Mouse (Mus musculus) MEL (cell line): ENCODE data around the gene Smndc1. TPM values are rescaled to one million over a fixed set of nuclear protein-coding genes. Genes with fewer than 3 reads are reported as not detected.

Experiments
- DNase-seq: peaks from one replicate; pipeline ENCODE4 v3.0.0; 2011; ENCODE audit warnings: low read depth, low spot score
- H3K27ac ChIP-seq: 2 replicates; pipeline ENCODE4 v1.5.1; 2012; ENCODE audit warnings: low read depth, mild to moderate bottlenecking, control low read depth, low read length, moderate library complexity; ENCODE audit not compliant: control insufficient read depth
- H3K27me3 ChIP-seq, 2 experiments: fragments of 150-350 bp in 1 of 2; sonication (generic) in 1 of 2; 2 replicates each; pipeline ENCODE4 v1.6.1; 2012; ENCODE audit warnings: low read length in 2 of 2, mild to moderate bottlenecking in 2 of 2, improper control_type of control experiment in 1 of 2, moderate library complexity in 1 of 2; ENCODE audit not compliant: insufficient read depth in 2 of 2, control insufficient read depth in 1 of 2
- H3K36me3 ChIP-seq, 2 experiments: 2 replicates each; pipeline ENCODE4 v1.6.1; 2012 to 2014; ENCODE audit warnings: low read length in 2 of 2, improper control_type of control experiment in 1 of 2, inconsistent platforms in 1 of 2, mild to moderate bottlenecking in 1 of 2; ENCODE audit not compliant: insufficient read depth in 2 of 2, control insufficient read depth in 1 of 2
- H3K4me1 ChIP-seq, 2 experiments: fragments of 150-350 bp in 1 of 2; sonication (generic) in 1 of 2; 2 replicates each; pipeline ENCODE4 v1.6.1; 2012; ENCODE audit warnings: low read length in 2 of 2, improper control_type of control experiment in 1 of 2, mild to moderate bottlenecking in 1 of 2; ENCODE audit not compliant: insufficient read depth in 2 of 2, control insufficient read depth in 1 of 2
- H3K4me3 ChIP-seq, 2 experiments: fragments of 150-350 bp in 1 of 2; sonication (generic) in 1 of 2; 2 replicates each; pipeline ENCODE4 v1.5.1; 2012; ENCODE audit warnings: low read depth in 2 of 2, low read length in 2 of 2, mild to moderate bottlenecking in 2 of 2, moderate library complexity in 2 of 2, control low read depth in 1 of 2, improper control_type of control experiment in 1 of 2; ENCODE audit not compliant: control insufficient read depth in 1 of 2, insufficient read depth in 1 of 2
- H3K79me2 ChIP-seq: 2 replicates; pipeline ENCODE4 v1.6.1; 2012; ENCODE audit warnings: mild to moderate bottlenecking, low read length, moderate library complexity; ENCODE audit not compliant: control insufficient read depth, poor library complexity, insufficient read depth
- H3K9ac ChIP-seq: 2 replicates; pipeline ENCODE4 v1.6.1; 2012; ENCODE audit warnings: low read depth, mild to moderate bottlenecking, control low read depth, low read length, moderate library complexity; ENCODE audit not compliant: control insufficient read depth, poor library complexity, severe bottlenecking
- H3K9me3 ChIP-seq: fragments of 150-350 bp; sonication (generic); replicated peaks from 2 replicates; pipeline ENCODE4 v1.6.1; 2012; ENCODE audit warnings: mild to moderate bottlenecking, low read length, improper control_type of control experiment, moderate library complexity; ENCODE audit not compliant: insufficient read depth
- BHLHE40 ChIP-seq: IDR thresholded peaks from 2 replicates; pipeline ENCODE4 v1.6.1; 2012; ENCODE audit warnings: low read depth, mild to moderate bottlenecking, inconsistent platforms, low read length, improper control_type of control experiment, borderline replicate concordance
- CHD1 ChIP-seq: IDR thresholded peaks from 2 replicates; pipeline ENCODE4 v1.6.1; 2012; ENCODE audit warnings: low read depth, mild to moderate bottlenecking, inconsistent platforms, low read length, improper control_type of control experiment
- CHD2 ChIP-seq: IDR thresholded peaks from 2 replicates; pipeline ENCODE4 v1.6.1; 2011; ENCODE audit warnings: low read length, improper control_type of control experiment
- ELF1 ChIP-seq: IDR thresholded peaks from 2 replicates; pipeline ENCODE4 v1.6.1; 2014; ENCODE audit warnings: low read depth, mild to moderate bottlenecking, inconsistent platforms, low read length, improper control_type of control experiment, moderate library complexity
- GATA1 ChIP-seq: IDR thresholded peaks from 2 replicates; pipeline ENCODE4 v1.6.1; 2011; ENCODE audit warnings: low read depth, low read length, improper control_type of control experiment
- MAX ChIP-seq: IDR thresholded peaks from 2 replicates; pipeline ENCODE4 v1.6.1; 2011; ENCODE audit warnings: low read length, improper control_type of control experiment
- MAZ ChIP-seq: IDR thresholded peaks from 2 replicates; pipeline ENCODE4 v1.6.1; 2012; ENCODE audit warnings: low read depth, mild to moderate bottlenecking, inconsistent platforms, low read length, improper control_type of control experiment
- MYC ChIP-seq: IDR thresholded peaks from 2 replicates; pipeline ENCODE4 v1.6.1; 2011; ENCODE audit warnings: low read depth, mild to moderate bottlenecking, low read length, improper control_type of control experiment, moderate library complexity
- NELFE ChIP-seq: IDR thresholded peaks from 2 replicates; pipeline ENCODE4 v1.6.1; 2011; ENCODE audit warnings: low read depth, low read length, improper control_type of control experiment
- NRF1 ChIP-seq: IDR thresholded peaks from 2 replicates; pipeline ENCODE4 v1.6.1; 2014; ENCODE audit warnings: low read depth, mild to moderate bottlenecking, inconsistent platforms, low read length, improper control_type of control experiment, moderate library complexity; ENCODE audit not compliant: poor library complexity, insufficient read depth, severe bottlenecking
- POLR2A ChIP-seq, 2 experiments: IDR thresholded peaks; 2 replicates each; pipeline ENCODE4 v1.6.1; 2011 to 2012; ENCODE audit warnings: low read length in 2 of 2, mild to moderate bottlenecking in 2 of 2, control low read depth in 1 of 2, improper control_type of control experiment in 1 of 2, low read depth in 1 of 2, moderate library complexity in 1 of 2; ENCODE audit not compliant: control insufficient read depth in 1 of 2, insufficient read depth in 1 of 2, poor library complexity in 1 of 2
- POLR2AphosphoS5 ChIP-seq: IDR thresholded peaks from 2 replicates; pipeline ENCODE4 v1.6.1; 2012; ENCODE audit warnings: low read depth, borderline replicate concordance, mild to moderate bottlenecking, inconsistent platforms, low read length, moderate library complexity, mixed read lengths
- RAD21 ChIP-seq: IDR thresholded peaks from 2 replicates; pipeline ENCODE4 v1.6.1; 2011; ENCODE audit warnings: mild to moderate bottlenecking, low read depth, low read length, improper control_type of control experiment
- SIN3A ChIP-seq: IDR thresholded peaks from 2 replicates; pipeline ENCODE4 v1.6.1; 2012; ENCODE audit warnings: low read length, improper control_type of control experiment, inconsistent platforms
- USF2 ChIP-seq, 2 experiments: IDR thresholded peaks; 2 replicates each; pipeline ENCODE4 v1.6.1; 2011 to 2012; ENCODE audit warnings: improper control_type of control experiment in 2 of 2, low read length in 2 of 2, borderline replicate concordance in 1 of 2, inconsistent platforms in 1 of 2, low read depth in 1 of 2, mild to moderate bottlenecking in 1 of 2; ENCODE audit not compliant: insufficient read depth in 1 of 2
- ZNF384 ChIP-seq: IDR thresholded peaks from 2 replicates; pipeline ENCODE4 v1.6.1; 2012; ENCODE audit warnings: low read depth, mild to moderate bottlenecking, inconsistent platforms, low read length, improper control_type of control experiment
- polyA plus RNA-seq, 2 experiments: library from polyadenylated mRNA; stranded (reverse) in 1 of 2; unstranded in 1 of 2; fragments of >175 nt in 1 of 2; fragments of >200 nt in 1 of 2; gene quantifications; 2 replicates each; pipeline versions ENCODE4 v1.2.1 to v1.2.4; 2012; ENCODE audit warnings: low replicate concordance in 2 of 2, low read depth in 1 of 2; ENCODE audit not compliant: insufficient read length in 2 of 2, insufficient read depth in 1 of 2, missing spikeins in 1 of 2
- total RNA-seq: library from RNA; depleted of rRNA; stranded (reverse); fragments of 300-350 nt; gene quantifications from 2 replicates; pipeline ENCODE4 v1.2.3, GENCODE M21; 2012

Smndc1 gene
- total and polyA plus RNA-seq, 3 experiments, result 27.5 to 166 (median 114) TPM

GRCm38 (mm10) chr19:53424629-53425028 lies 34.3 kb upstream of the Smndc1 start:
- Histone ChIP-seq H3K36me3 (peaks cover 0 to 2% of the 10 kb centered on the region in 2 experiments; a peak in 2 of 4 replicates), H3K9ac (no peak overlapping the region), H3K4me3 (no peak overlapping the region), H3K9me3 (no peaks in the 10 kb centered on the region), H3K4me1 (peaks cover 3 to 21% of the 10 kb centered on the region in 2 experiments), H3K27me3 (no peaks in the 10 kb centered on the region; a peak in 1 of 4 replicates), H3K27ac (no peak overlapping the region)
- no peak for DNase-seq
- TF ChIP-seq RAD21, result no peak
- TF ChIP-seq MAZ, result no peak
- no peak for TF ChIP-seq GATA1
- TF ChIP-seq BHLHE40, result no peak
- TF ChIP-seq POLR2AphosphoS5, result no peak
- no peak for TF ChIP-seq MYC
- no peak for TF ChIP-seq CHD1
- no peak for TF ChIP-seq NRF1
- no peak for TF ChIP-seq POLR2A (IDR thresholded peaks at IDR 0.05; ENCODE audit: control insufficient read depth in 1 of 2, insufficient read depth in 1 of 2, low read depth in 1 of 2, low read length in 2 of 2, poor library complexity in 1 of 2)
- TF ChIP-seq CHD2, result no peak
- TF ChIP-seq, all 39 proteins: peak for 0
- no peaks in the 10 kb centered on the region for H3K79me2 ChIP-seq

GRCm38 (mm10) chr19:53423816-53424465 lies 33.6 kb upstream of the Smndc1 start:
- H3K9ac ChIP-seq, result peak overlapping the region; percentile 55
- peaks cover 3 to 21% of the 10 kb centered on the region in 2 experiments for H3K4me1 ChIP-seq
- H3K36me3 ChIP-seq, result peaks cover 0 to 2% of the 10 kb centered on the region in 2 experiments; a peak in 2 of 4 replicates
- DNase-seq, result peak; percentile 78
- no peak for TF ChIP-seq NELFE
- peak; percentile 58; the same call in 1 of the 2 replicates for TF ChIP-seq NRF1
- peak; percentile 30; the same call in 1 of the 2 replicates for TF ChIP-seq MAX
- no peak overlapping the region for H3K27ac ChIP-seq
- H3K4me3 ChIP-seq, result peak overlapping the region; percentile 55 to 59
- no peaks in the 10 kb centered on the region for H3K9me3 ChIP-seq
- no peaks in the 10 kb centered on the region for H3K27me3 ChIP-seq
- no peaks in the 10 kb centered on the region for H3K79me2 ChIP-seq

GRCm38 (mm10) chr19:53423341-53423753 lies 33.0 kb upstream of the Smndc1 start:
- Histone ChIP-seq H3K4me1 (peaks cover 3 to 21% of the 10 kb centered on the region in 2 experiments), H3K9ac (peak overlapping the region; percentile 55), H3K27ac (peak overlapping the region; percentile 30), H3K9me3 (no peaks in the 10 kb centered on the region), H3K79me2 (no peaks in the 10 kb centered on the region), H3K36me3 (peaks cover 0 to 2% of the 10 kb centered on the region in 2 experiments; a peak in 2 of 4 replicates), H3K27me3 (no peaks in the 10 kb centered on the region), H3K4me3 (peak overlapping the region; percentile 55 to 59)
- TF ChIP-seq GATA1, result no peak
- no peak for TF ChIP-seq ZNF384
- TF ChIP-seq MAX, result no peak
- no peak for TF ChIP-seq SIN3A
- no peak for TF ChIP-seq BHLHE40
- TF ChIP-seq USF2 (IDR thresholded peaks at IDR 0.05; ENCODE audit: borderline replicate concordance in 1 of 2, insufficient read depth in 1 of 2, low read depth in 1 of 2, low read length in 2 of 2), result no peak
- TF ChIP-seq ELF1, result no peak
- no peak for TF ChIP-seq NELFE
- peak; percentile 75 for DNase-seq
